Mouse (Mus musculus): Measurements from ENCODE around the gene Crmp1. TPM values are rescaled to one million over a fixed set of nuclear protein-coding genes. Genes with fewer than 3 reads are reported as not detected.
A peak's percentile ranks its signal among the peaks of the same experiment; 100 is the strongest.

The Crmp1 gene
- polyA plus RNA-seq, 1 experiment from 2014 or later: 82.9 TPM

DNA sequence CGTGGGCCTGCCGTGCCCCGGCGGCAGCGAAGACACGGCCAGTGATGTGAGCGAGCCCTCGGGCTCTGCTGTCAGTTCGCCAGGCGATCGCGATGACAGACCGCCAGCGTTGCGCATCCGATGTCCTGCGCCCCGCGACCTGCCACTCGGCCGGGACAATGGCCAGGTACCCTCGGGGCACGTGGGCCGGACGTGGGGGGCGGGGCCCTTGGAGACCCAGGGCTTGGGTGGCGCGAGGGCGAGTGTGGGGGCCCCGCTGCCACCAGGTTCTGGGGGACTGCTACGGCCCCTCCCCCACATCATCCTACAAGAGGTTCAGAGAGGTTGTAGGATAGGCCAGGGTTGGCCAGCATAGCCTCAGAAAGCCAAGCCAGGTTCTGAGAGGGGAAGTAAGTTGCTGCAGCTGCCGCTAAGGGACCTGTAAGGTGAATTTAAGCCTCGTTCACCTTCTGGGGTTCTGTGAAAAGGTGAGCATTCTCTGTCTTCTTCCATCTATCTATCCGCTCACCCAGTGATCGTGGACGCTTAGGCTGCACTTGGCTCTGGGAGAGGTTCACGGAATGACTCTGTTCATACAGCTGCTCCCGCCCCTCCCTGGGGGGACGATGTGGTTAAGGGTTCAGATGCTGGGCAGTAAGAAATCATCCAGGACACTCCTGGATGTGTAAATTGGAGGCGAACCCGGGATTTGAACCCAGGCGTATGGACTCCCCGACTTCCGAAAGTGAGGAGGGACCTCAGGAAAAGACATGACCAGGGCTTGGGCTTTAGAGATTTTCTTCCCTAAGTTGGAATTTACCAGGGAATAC, 824 bp downstream of the Crmp1 start:
- H3K9me3 ChIP-seq (replicated peaks; ENCODE audit: control insufficient read depth, low read length): no peaks in the 10 kb centered on the region
- H3K27ac ChIP-seq (replicated peaks; ENCODE audit: low read depth, low read length): no peak overlapping the region
- H3K36me3 ChIP-seq (replicated peaks; ENCODE audit: control insufficient read depth, insufficient read depth, low read depth, low read length): no peaks in the 10 kb centered on the region
- DNase-seq (ENCODE audit: low spot score) (no peak), ATAC-seq (replicated peaks; ENCODE audit: insufficient number of reproducible peaks, low FRiP score, low TSS enrichment, low read depth) (no peak)
- peak overlapping the region; percentile 41 for H3K4me3 ChIP-seq (ENCODE audit: low read depth, low read length)
- peaks cover 50% of the 10 kb centered on the region for H3K27me3 ChIP-seq (ENCODE audit: control insufficient read depth, insufficient read depth, low read length)
- H3K9ac ChIP-seq (replicated peaks; ENCODE audit: low read length): peak overlapping the region; percentile 18
- H3K4me1 ChIP-seq (ENCODE audit: control insufficient read depth, insufficient read depth, low read length): peaks cover 7% of the 10 kb centered on the region
- peak overlapping the region; percentile 78 for H3K4me2 ChIP-seq (ENCODE audit: low read depth, low read length)
- 11% methylated on average over 42 of the region's 44 CpGs for WGBS

DNA sequence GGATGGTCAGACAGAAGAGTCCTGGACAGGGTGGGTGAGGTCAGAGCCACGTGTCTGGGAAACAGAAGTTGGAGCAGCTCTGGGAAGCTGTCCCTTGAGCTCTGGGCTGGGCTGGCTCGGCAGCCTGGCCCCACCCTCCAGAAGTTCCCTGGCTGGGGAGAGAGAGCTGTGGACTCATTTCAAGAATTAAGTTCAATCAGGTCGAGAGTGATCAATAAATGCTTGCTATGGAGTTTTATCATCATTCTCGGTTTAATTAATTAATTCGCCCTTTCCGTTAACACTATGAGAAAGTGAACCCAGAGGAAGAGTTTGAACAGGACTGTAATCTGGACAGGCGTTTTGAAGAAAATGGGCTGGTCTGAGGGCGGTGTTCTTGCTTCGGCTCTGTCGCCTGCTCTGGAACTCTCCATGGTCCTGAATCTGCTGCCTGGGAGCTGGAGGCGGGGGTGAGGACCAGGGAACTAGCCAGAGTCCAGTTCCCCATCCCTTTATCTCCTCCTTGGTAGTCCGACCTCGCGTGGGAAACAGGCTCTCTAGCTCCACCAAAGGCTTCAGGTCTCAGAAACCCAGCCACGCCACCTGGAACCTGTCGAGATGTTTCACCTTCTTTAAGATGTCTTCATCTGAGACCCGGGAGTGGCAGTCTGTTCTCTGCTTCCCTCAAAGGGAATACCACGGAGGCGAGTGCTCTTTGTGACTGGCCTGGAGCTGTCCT, 1.6 kb downstream of the Crmp1 start:
- H3K27ac ChIP-seq (replicated peaks; ENCODE audit: low read depth, low read length): no peak overlapping the region
- no peaks in the 10 kb centered on the region for H3K9me3 ChIP-seq (replicated peaks; ENCODE audit: control insufficient read depth, low read length)
- H3K36me3 ChIP-seq (replicated peaks; ENCODE audit: control insufficient read depth, insufficient read depth, low read depth, low read length): no peaks in the 10 kb centered on the region
- no peak overlapping the region for H3K4me2 ChIP-seq (ENCODE audit: low read depth, low read length)
- no peak overlapping the region for H3K9ac ChIP-seq (replicated peaks; ENCODE audit: low read length)
- ATAC-seq (replicated peaks; ENCODE audit: insufficient number of reproducible peaks, low FRiP score, low TSS enrichment, low read depth) (no peak), DNase-seq (ENCODE audit: low spot score) (peak; percentile 88)
- no peak overlapping the region for H3K4me3 ChIP-seq (ENCODE audit: low read depth, low read length)
- 2% methylated on average over 19 of the region's 19 CpGs for WGBS
- H3K4me1 ChIP-seq (ENCODE audit: control insufficient read depth, insufficient read depth, low read length): peaks cover 7% of the 10 kb centered on the region
- H3K27me3 ChIP-seq (ENCODE audit: control insufficient read depth, insufficient read depth, low read length): peaks cover 50% of the 10 kb centered on the region

DNA sequence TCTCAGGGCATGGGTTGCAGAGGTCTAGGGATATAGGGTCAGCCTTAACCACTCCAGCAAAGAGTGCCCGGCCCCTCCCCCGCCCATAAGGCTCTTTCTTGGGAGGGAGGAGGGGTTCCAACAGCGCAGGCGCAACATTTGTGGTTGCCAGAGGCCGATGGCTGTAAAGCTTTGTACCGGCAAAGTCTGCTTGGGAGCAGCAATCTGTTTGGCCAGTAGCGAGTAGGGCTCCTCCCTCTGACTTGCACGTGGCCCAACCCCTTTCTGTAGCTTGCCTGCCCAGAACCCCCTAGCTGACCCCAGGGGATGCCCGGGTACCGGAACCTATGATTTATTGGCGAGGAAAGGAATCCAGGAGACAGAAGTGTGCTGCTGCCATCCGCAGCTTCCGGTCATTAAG, 2.4 kb downstream of the Crmp1 start:
- peaks cover 7% of the 10 kb centered on the region for H3K4me1 ChIP-seq (ENCODE audit: control insufficient read depth, insufficient read depth, low read length)
- 2% methylated on average over 13 of the region's 13 CpGs for WGBS
- H3K27ac ChIP-seq (replicated peaks; ENCODE audit: low read depth, low read length): no peak overlapping the region
- no peaks in the 10 kb centered on the region for H3K36me3 ChIP-seq (replicated peaks; ENCODE audit: control insufficient read depth, insufficient read depth, low read depth, low read length)
- no peaks in the 10 kb centered on the region for H3K9me3 ChIP-seq (replicated peaks; ENCODE audit: control insufficient read depth, low read length)
- DNase-seq (ENCODE audit: low spot score) (peak; percentile 38), ATAC-seq (replicated peaks; ENCODE audit: insufficient number of reproducible peaks, low FRiP score, low TSS enrichment, low read depth) (no peak)
- no peak overlapping the region for H3K9ac ChIP-seq (replicated peaks; ENCODE audit: low read length)
- 0 out of 2 replicates have a peak overlapping the region, but pooled peaks have one; percentile 5 for H3K4me3 ChIP-seq (ENCODE audit: low read depth, low read length)
- peaks cover 50% of the 10 kb centered on the region for H3K27me3 ChIP-seq (ENCODE audit: control insufficient read depth, insufficient read depth, low read length)
- peak overlapping the region; percentile 7; the same call in 1 of the 2 replicates for H3K4me2 ChIP-seq (ENCODE audit: low read depth, low read length)

DNA sequence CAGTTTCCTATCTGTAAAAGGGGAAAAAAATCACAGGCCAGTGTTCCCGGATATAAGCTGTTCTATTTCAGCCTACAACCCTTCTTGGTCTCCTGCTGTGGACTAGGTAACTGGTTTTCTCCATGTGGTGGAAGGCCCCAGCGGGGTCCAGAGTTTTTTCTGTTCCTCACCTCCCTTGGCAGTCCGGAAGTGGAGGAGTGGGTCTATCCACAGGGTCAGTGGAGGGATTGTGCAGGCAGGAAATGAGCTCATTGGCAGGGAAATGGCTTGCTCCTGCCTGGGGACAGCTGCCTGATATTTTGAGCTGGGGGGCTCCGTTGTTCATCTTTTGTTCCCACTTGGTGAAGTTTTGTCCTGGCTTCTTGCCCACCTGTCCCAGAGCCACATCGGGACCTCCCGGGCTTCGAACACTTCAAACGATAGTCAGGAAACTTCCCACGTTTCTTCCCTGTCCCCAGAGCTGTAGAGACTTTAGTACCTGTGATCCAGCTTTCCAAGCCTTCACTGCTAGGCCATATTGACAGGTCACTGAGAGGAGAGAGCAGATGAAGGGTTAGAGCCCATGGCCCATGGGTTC, 3.0 kb downstream of the Crmp1 start:
- DNase-seq (ENCODE audit: low spot score): no peak
- H3K4me2 ChIP-seq (ENCODE audit: low read depth, low read length): no peak overlapping the region; the same call in 1 of the 2 replicates
- H3K9me3 ChIP-seq (replicated peaks; ENCODE audit: control insufficient read depth, low read length): no peaks in the 10 kb centered on the region
- no peak overlapping the region for H3K27ac ChIP-seq (replicated peaks; ENCODE audit: low read depth, low read length)
- WGBS: 36% methylated on average over 9 of the region's 9 CpGs
- no peak for ATAC-seq (replicated peaks; ENCODE audit: insufficient number of reproducible peaks, low FRiP score, low TSS enrichment, low read depth)
- peaks cover 50% of the 10 kb centered on the region for H3K27me3 ChIP-seq (ENCODE audit: control insufficient read depth, insufficient read depth, low read length)
- peak overlapping the region; percentile 5; the same call in 1 of the 2 replicates for H3K4me3 ChIP-seq (ENCODE audit: low read depth, low read length)
- H3K9ac ChIP-seq (replicated peaks; ENCODE audit: low read length): no peak overlapping the region
- H3K4me1 ChIP-seq (ENCODE audit: control insufficient read depth, insufficient read depth, low read length): peaks cover 7% of the 10 kb centered on the region
- H3K36me3 ChIP-seq (replicated peaks; ENCODE audit: control insufficient read depth, insufficient read depth, low read depth, low read length): no peaks in the 10 kb centered on the region

DNA sequence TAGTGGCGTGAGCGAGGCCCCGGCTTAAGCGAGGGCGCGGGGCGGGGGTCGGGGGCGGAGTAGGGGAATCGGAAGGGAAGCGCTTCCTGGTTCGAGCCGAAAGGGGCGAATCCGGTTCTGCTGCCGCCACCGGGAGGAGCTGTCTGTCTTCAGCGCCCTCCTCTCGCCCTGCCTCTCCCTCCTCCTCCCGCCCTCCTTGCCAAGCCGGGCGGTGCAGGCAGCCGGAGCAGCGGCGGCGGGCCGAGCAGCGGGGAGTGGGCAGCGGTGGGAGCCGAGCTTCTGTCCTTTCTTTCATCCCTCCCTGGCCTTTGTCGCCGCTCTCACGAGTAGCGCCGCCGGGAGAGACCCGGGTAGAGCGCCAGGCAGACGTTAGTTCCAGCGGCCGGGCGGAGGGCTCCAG, 3.9 kb downstream of the Crmp1 start:
- no peaks in the 10 kb centered on the region for H3K36me3 ChIP-seq (replicated peaks; ENCODE audit: control insufficient read depth, insufficient read depth, low read depth, low read length)
- peaks cover 7% of the 10 kb centered on the region for H3K4me1 ChIP-seq (ENCODE audit: control insufficient read depth, insufficient read depth, low read length)
- H3K4me2 ChIP-seq (ENCODE audit: low read depth, low read length): peak overlapping the region; percentile 93
- no peaks in the 10 kb centered on the region for H3K9me3 ChIP-seq (replicated peaks; ENCODE audit: control insufficient read depth, low read length)
- ATAC-seq (replicated peaks; ENCODE audit: insufficient number of reproducible peaks, low FRiP score, low TSS enrichment, low read depth) (peak; percentile 47), DNase-seq (ENCODE audit: low spot score) (peak; percentile 76)
- peak overlapping the region; percentile 70 for H3K27ac ChIP-seq (replicated peaks; ENCODE audit: low read depth, low read length)
- WGBS: 0% methylated on average over 29 of the region's 42 CpGs
- H3K4me3 ChIP-seq (ENCODE audit: low read depth, low read length): peak overlapping the region; percentile 63
- H3K9ac ChIP-seq (replicated peaks; ENCODE audit: low read length): peak overlapping the region; percentile 63
- H3K27me3 ChIP-seq (ENCODE audit: control insufficient read depth, insufficient read depth, low read length): peaks cover 48% of the 10 kb centered on the region

DNA sequence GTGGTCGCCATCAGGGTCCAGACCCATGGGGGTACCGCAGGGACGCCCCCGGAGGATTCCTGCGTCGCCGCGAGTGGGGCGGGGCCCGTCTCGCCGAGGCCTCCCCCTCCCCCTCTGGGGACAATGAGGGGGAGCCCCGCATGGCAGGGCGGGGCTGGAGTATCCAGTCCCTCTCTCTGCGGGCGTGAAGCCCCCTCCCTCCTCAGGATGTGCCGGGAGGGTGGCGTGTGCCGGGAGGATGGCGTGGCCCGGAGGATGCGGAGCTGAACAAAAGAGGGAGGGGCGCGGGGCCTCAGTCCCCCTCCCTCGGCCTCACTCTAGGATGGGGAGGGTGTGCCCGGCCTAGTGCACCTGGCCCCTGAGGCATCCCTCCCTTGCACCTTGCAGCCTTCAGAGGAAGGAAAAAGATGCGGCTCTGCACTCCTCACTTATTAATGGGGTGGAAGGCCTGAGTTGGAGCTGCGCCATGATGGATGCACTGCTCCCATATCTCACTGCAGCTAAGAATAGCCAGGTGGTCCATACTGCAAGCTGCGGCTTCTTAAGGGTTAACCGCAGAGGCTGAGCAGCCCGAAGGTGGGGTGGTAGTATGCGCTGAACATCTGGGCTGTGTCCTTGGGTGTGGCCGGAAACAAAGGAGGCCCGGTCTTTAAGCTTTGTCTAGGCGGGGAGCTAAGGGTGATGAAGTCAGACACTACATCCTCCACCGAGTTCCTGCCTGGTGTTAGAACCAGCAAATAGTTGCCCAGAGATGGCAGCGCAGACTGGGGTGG, 4.6 kb downstream of the Crmp1 start:
- H3K4me1 ChIP-seq (ENCODE audit: control insufficient read depth, insufficient read depth, low read length): peaks cover 7% of the 10 kb centered on the region
- ATAC-seq (replicated peaks; ENCODE audit: insufficient number of reproducible peaks, low FRiP score, low TSS enrichment, low read depth) (peak; percentile 52), DNase-seq (ENCODE audit: low spot score) (peak; percentile 37)
- peak overlapping the region; percentile 70 for H3K27ac ChIP-seq (replicated peaks; ENCODE audit: low read depth, low read length)
- peak overlapping the region; percentile 93 for H3K4me2 ChIP-seq (ENCODE audit: low read depth, low read length)
- H3K36me3 ChIP-seq (replicated peaks; ENCODE audit: control insufficient read depth, insufficient read depth, low read depth, low read length): no peaks in the 10 kb centered on the region
- no peaks in the 10 kb centered on the region for H3K9me3 ChIP-seq (replicated peaks; ENCODE audit: control insufficient read depth, low read length)
- H3K27me3 ChIP-seq (ENCODE audit: control insufficient read depth, insufficient read depth, low read length): peaks cover 42% of the 10 kb centered on the region
- H3K9ac ChIP-seq (replicated peaks; ENCODE audit: low read length): peak overlapping the region; percentile 63
- 1% methylated on average over 31 of the region's 37 CpGs for WGBS
- H3K4me3 ChIP-seq (ENCODE audit: low read depth, low read length): peak overlapping the region; percentile 63

DNA sequence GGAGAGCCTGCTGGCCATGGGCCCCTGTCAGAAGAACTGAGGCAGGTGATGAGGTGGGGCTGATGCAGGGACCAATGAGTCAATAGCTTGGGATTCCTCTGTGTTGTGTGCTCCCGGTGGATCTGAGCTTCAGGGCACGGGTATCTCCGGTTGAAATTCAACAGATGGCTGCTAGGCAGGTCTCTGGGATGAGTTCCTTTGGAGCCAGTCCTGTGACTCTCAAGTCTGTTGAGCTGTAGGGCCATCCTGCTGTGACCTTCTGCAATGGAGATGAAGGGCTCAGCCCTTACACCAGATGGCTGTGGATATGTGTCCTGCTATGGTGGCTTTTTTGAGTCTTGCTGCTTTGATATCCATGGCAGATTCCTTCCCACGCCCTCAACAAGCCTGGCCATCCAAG, 5.7 kb downstream of the Crmp1 start:
- no peak for DNase-seq (ENCODE audit: low spot score)
- H3K4me2 ChIP-seq (ENCODE audit: low read depth, low read length): no peak overlapping the region
- H3K36me3 ChIP-seq (replicated peaks; ENCODE audit: control insufficient read depth, insufficient read depth, low read depth, low read length): no peaks in the 10 kb centered on the region
- H3K9me3 ChIP-seq (replicated peaks; ENCODE audit: control insufficient read depth, low read length): no peaks in the 10 kb centered on the region
- H3K4me3 ChIP-seq (ENCODE audit: low read depth, low read length): no peak overlapping the region
- ATAC-seq (replicated peaks; ENCODE audit: insufficient number of reproducible peaks, low FRiP score, low TSS enrichment, low read depth): no peak
- H3K4me1 ChIP-seq (ENCODE audit: control insufficient read depth, insufficient read depth, low read length): no peaks in the 10 kb centered on the region; the same call in 1 of the 2 replicates
- no peak overlapping the region for H3K9ac ChIP-seq (replicated peaks; ENCODE audit: low read length)
- no peak overlapping the region for H3K27ac ChIP-seq (replicated peaks; ENCODE audit: low read depth, low read length)
- H3K27me3 ChIP-seq (ENCODE audit: control insufficient read depth, insufficient read depth, low read length): peaks cover 30% of the 10 kb centered on the region
- 52% methylated on average over 4 of the region's 4 CpGs for WGBS

Measured in embryonic facial prominence, embryonic 11.5 days (tissue).